Mouse (Mus musculus) left cerebral cortex, postnatal 10 days (tissue): Measurements from ENCODE around the gene Mgat4e. TPM values are rescaled to one million over a fixed set of nuclear protein-coding genes. Genes with fewer than 3 reads are reported as not detected.
"Not testable (repeated sequence)": the region's sequence is repeated elsewhere in the genome, so short reads cannot be mapped to it uniquely, and the experiment has no call there.

ENCODE experiments used
- DNase-seq, 2 experiments: peaks; one replicate each; pipeline ENCODE4 v3.0.0; 2021 to 2022; ENCODE audit warnings: low spot score in 2 of 2, mixed read lengths in 1 of 2; ENCODE audit errors: extremely low spot score in 1 of 2
- intact Hi-C: fragments of 180-260 bp; cut with DNase I; formaldehyde crosslinking; loops from one replicate; pipeline ENCODE4 v1.15.1; 2025
- total RNA-seq, 2 experiments: library from RNA; stranded (reverse); gene quantifications; 2 replicates each; pipeline ENCODE4 v1.2.3; 2021

The Mgat4e gene
- total RNA-seq, 2 experiments from 2014 or later = 0.24 TPM; not detected in 1

- intact Hi-C loops = loop anchor here (10.0 kb wide), 1 partner anchor 86 kb away; no protein-coding TSS in a partner anchor
- DNase-seq = peak; percentile 76 to 87
These were observed 30.8 kb downstream of the Mgat4e start for GRCm38 (mm10) chr1:134518677-134519076.

- intact Hi-C loops = loop anchor here (10.0 kb wide), 1 partner anchor 87 kb away; no protein-coding TSS in a partner anchor
- not testable (repeated sequence) for DNase-seq
These were observed 31.6 kb downstream of the Mgat4e start for GRCm38 (mm10) chr1:134517841-134518240.

- intact Hi-C loops = loop anchor here (10.0 kb wide), 1 partner anchor 88 kb away; no protein-coding TSS in a partner anchor
- DNase-seq = peak in 1 of 2 experiments; percentile 64
These were observed 32.8 kb downstream of the Mgat4e start for GRCm38 (mm10) chr1:134516491-134517198.

- no peak for DNase-seq
- intact Hi-C loops = loop anchor here (10.0 kb wide), 1 partner anchor 89 kb away; no protein-coding TSS in a partner anchor
These were observed 33.6 kb downstream of the Mgat4e start for GRCm38 (mm10) chr1:134515891-134516290.

GRCm38 (mm10) chr1:134513876-134514590, 35.4 kb downstream of the Mgat4e start:
- DNase-seq = peak in 1 of 2 experiments; percentile 32
- intact Hi-C loops = loop anchor here (10.0 kb wide), 1 partner anchor 91 kb away; no protein-coding TSS in a partner anchor

- intact Hi-C loops = loop anchor here (10.0 kb wide), 1 partner anchor 91 kb away; no protein-coding TSS in a partner anchor
- peak in 1 of 2 experiments; percentile 28 for DNase-seq
These were observed 36.1 kb downstream of the Mgat4e start for GRCm38 (mm10) chr1:134513312-134513860.

- DNase-seq = no peak
- intact Hi-C loops = loop anchor here (10.0 kb wide), 1 partner anchor 92 kb away; no protein-coding TSS in a partner anchor
These were observed 36.9 kb downstream of the Mgat4e start for GRCm38 (mm10) chr1:134512584-134512983.

GRCm38 (mm10) chr1:134512183-134512582, 37.3 kb downstream of the Mgat4e start:
- DNase-seq = no peak
- intact Hi-C loops = loop anchor here (10.0 kb wide), 1 partner anchor 93 kb away; no protein-coding TSS in a partner anchor

- intact Hi-C loops = loop anchor here (10.0 kb wide), 1 partner anchor 95 kb away; no protein-coding TSS in a partner anchor
- no peak for DNase-seq
These were observed 39.5 kb downstream of the Mgat4e start for GRCm38 (mm10) chr1:134510018-134510417.

- DNase-seq = no peak
- intact Hi-C loops = no loop called here
These were observed 43.3 kb downstream of the Mgat4e start for GRCm38 (mm10) chr1:134506201-134506600.

GRCm38 (mm10) chr1:134500916-134501315, 48.6 kb downstream of the Mgat4e start:
- no peak for DNase-seq
- intact Hi-C loops = no loop called here

GRCm38 (mm10) chr1:134495991-134496390, 53.5 kb downstream of the Mgat4e start:
- no peak for DNase-seq
- intact Hi-C loops = loop anchor here (10.0 kb wide), 1 partner anchor 119 kb away; no protein-coding TSS in a partner anchor

GRCm38 (mm10) chr1:134495216-134495539, 54.3 kb downstream of the Mgat4e start:
- DNase-seq = no peak
- intact Hi-C loops = loop anchor here (10.0 kb wide), 1 partner anchor 120 kb away; no protein-coding TSS in a partner anchor

GRCm38 (mm10) chr1:134494428-134495215, 54.9 kb downstream of the Mgat4e start, which contains the start of gene Rabif:
Gene Rabif (plus strand): TSS chr1:134494648.
- DNase-seq = peak; percentile 97 to 99
- intact Hi-C loops = loop anchor here (10.0 kb wide), 1 partner anchor 120 kb away; no protein-coding TSS in a partner anchor

GRCm38 (mm10) chr1:134493956-134494355, 55.5 kb downstream of the Mgat4e start:
- DNase-seq = no peak
- intact Hi-C loops = loop anchor here (10.0 kb wide), 1 partner anchor 121 kb away; no protein-coding TSS in a partner anchor

- peak in 1 of 2 experiments; percentile 22 for DNase-seq
- intact Hi-C loops = loop anchor here (10.0 kb wide), 1 partner anchor 121 kb away; no protein-coding TSS in a partner anchor
These were observed 56.0 kb downstream of the Mgat4e start for GRCm38 (mm10) chr1:134493496-134493895.

GRCm38 (mm10) chr1:134492276-134492675, 57.2 kb downstream of the Mgat4e start:
- no peak for DNase-seq
- intact Hi-C loops = loop anchor here (10.0 kb wide), 1 partner anchor 123 kb away; no protein-coding TSS in a partner anchor
